8 mouse cellular contexts compared by ENCODE assay signal in genomic region chr12:4080311-4080710, GRCm38 (mm10). TPM values are rescaled to one million over a fixed set of nuclear protein-coding genes. Genes with fewer than 3 reads are reported as not detected.
DNase-seq lines count a peak whose midpoint lies in the region; ATAC-seq and TF ChIP-seq lines count a peak whose summit lies in the region.

No protein-coding gene starts in this region.

- no peaks in the 10 kb centered on the region for H3K27me3 ChIP-seq in hindbrain, embryonic 14.5 days (ENCODE audit: control insufficient read depth, insufficient read depth, low read length)
- H3K27me3 ChIP-seq in hindbrain, embryonic 13.5 days: peaks cover 4% of the 10 kb centered on the region; the same call in 1 of the 2 replicates

- no peak overlapping the region for H3K9ac ChIP-seq in hindbrain, embryonic 14.5 days
- H3K9ac ChIP-seq in hindbrain, embryonic 13.5 days: no peak overlapping the region; the same call in 1 of the 2 replicates

- intact Hi-C loops in heart, postnatal 36 days (cut with DNase I): loop anchor here (1.0 to 10.0 kb wide), 3 partner anchors 97 to 416 kb away; no protein-coding TSS in a partner anchor
- intact Hi-C loops in left cerebral cortex, postnatal 25 days (cut with DNase I): loop anchor here (1.0 to 5.0 kb wide), 5 partner anchors 42 to 418 kb away; partner anchors contain the start of gene Efr3b

- H3K4me1 ChIP-seq in hindbrain, embryonic 14.5 days (replicated peaks; ENCODE audit: control insufficient read depth, insufficient read depth, low read length): peaks cover 7% of the 10 kb centered on the region; the same call in 1 of the 2 replicates
- H3K4me1 ChIP-seq in hindbrain, embryonic 13.5 days (replicated peaks): peaks cover 19% of the 10 kb centered on the region
- H3K4me1 ChIP-seq in cortical plate, adult 2 months (ENCODE audit: control insufficient read depth, insufficient read depth, low read length): peaks cover under 1% of the 10 kb centered on the region

- ATAC-seq in hindbrain, embryonic 14.5 days (ENCODE audit: low FRiP score): no peak
- no peak for ATAC-seq in hindbrain, embryonic 13.5 days (ENCODE audit: low FRiP score)

- H3K9me3 ChIP-seq in hindbrain, embryonic 14.5 days (ENCODE audit: control insufficient read depth, low read length): no peaks in the 10 kb centered on the region
- H3K9me3 ChIP-seq in hindbrain, embryonic 13.5 days: no peaks in the 10 kb centered on the region

- H3K36me3 ChIP-seq in hindbrain, embryonic 14.5 days (replicated peaks; ENCODE audit: control insufficient read depth, insufficient read depth): no peaks in the 10 kb centered on the region
- no peaks in the 10 kb centered on the region for H3K36me3 ChIP-seq in hindbrain, embryonic 13.5 days

- no peak overlapping the region for H3K4me2 ChIP-seq in hindbrain, embryonic 14.5 days (replicated peaks)
- H3K4me2 ChIP-seq in hindbrain, embryonic 13.5 days: no peak overlapping the region

- no peak for TF ChIP-seq POLR2A in cortical plate, adult 2 months (IDR thresholded peaks at IDR 0.05; ENCODE audit: extremely low read depth, insufficient read depth, low read length)

- H3K27ac ChIP-seq in hindbrain, embryonic 14.5 days: no peak overlapping the region
- no peak overlapping the region for H3K27ac ChIP-seq in hindbrain, embryonic 13.5 days
- no peak overlapping the region for H3K27ac ChIP-seq in cortical plate, adult 2 months (ENCODE audit: insufficient read depth, low read length)

- DNase-seq in hindbrain, embryonic 14.5 days (ENCODE audit: low spot score): peak; percentile 92
- DNase-seq in adipocyte (ENCODE audit: low spot score): peak; percentile 84
- peak; percentile 82 to 90 for DNase-seq in heart, postnatal 36 days
- DNase-seq in left cerebral cortex, postnatal 25 days (ENCODE audit: low spot score in 2 of 2): peak; percentile 84 to 90
- peak; percentile 74 for DNase-seq in ovary, postnatal 10 days (ENCODE audit: low spot score)
- peak; percentile 82 for DNase-seq in thymus, postnatal 0 days (ENCODE audit: low spot score)

- H3K4me3 ChIP-seq in hindbrain, embryonic 14.5 days (replicated peaks; ENCODE audit: low read length): no peak overlapping the region
- no peak overlapping the region for H3K4me3 ChIP-seq in hindbrain, embryonic 13.5 days
- H3K4me3 ChIP-seq in cortical plate, adult 2 months (ENCODE audit: insufficient read depth, low read length): no peak overlapping the region

- 2% methylated on average over 2 of the region's 2 CpGs for WGBS in hindbrain, embryonic 14.5 days
- WGBS in hindbrain, embryonic 13.5 days: 2% methylated on average over 2 of the region's 2 CpGs

- TF ChIP-seq CTCF in cortical plate, adult 2 months (IDR thresholded peaks at IDR 0.05; ENCODE audit: extremely low read depth, insufficient read depth, low read length): peak; percentile 82

RNA-seq across cellular contexts. Expression of gene Dnajc27, which starts 2.1 kb away (rescaled TPM):
- 21.8 and 23.7 TPM in 2 replicates for polyA plus RNA-seq in hindbrain, embryonic 14.5 days (2014; fragmentation: Nextera tagmentation; extraction: Ambion mirVana)
- 14.7 and 14.8 TPM in 2 replicates for polyA plus RNA-seq in hindbrain, embryonic 13.5 days (2015; fragmentation: Nextera tagmentation; extraction: Ambion mirVana)
- 82.4 and 87.4 TPM in 2 replicates for polyA plus RNA-seq in cortical plate, adult 2 months (2012; rRNA removed)
- 1 to 10 TPM; 6.5 to 8.3 TPM for total RNA-seq in heart, postnatal 36 days (2021)
- total RNA-seq in left cerebral cortex, postnatal 25 days (2021): 10 to 100 TPM; 95.2 to 96.9 TPM
- polyA plus RNA-seq in thymus, postnatal 0 days (2015; fragmentation: Nextera tagmentation; extraction: Ambion mirVana): 3.4 and 4.0 TPM in 2 replicates

RNA-seq across cellular contexts. Expression of gene Efr3b, which starts 41.6 kb away (rescaled TPM):
- polyA plus RNA-seq in hindbrain, embryonic 14.5 days (2014; fragmentation: Nextera tagmentation; extraction: Ambion mirVana): 35.9 and 36.7 TPM in 2 replicates
- polyA plus RNA-seq in hindbrain, embryonic 13.5 days (2015; fragmentation: Nextera tagmentation; extraction: Ambion mirVana): 36.2 and 38.2 TPM in 2 replicates
- polyA plus RNA-seq in cortical plate, adult 2 months (2012; rRNA removed): 70.3 and 74.8 TPM in 2 replicates
- total RNA-seq in heart, postnatal 36 days (2021): 1 to 10 TPM; 6.3 to 6.4 TPM
- 100 to 1,000 TPM in 1 of 2 experiments, 10 to 100 TPM in 1; 97.7 to 102 TPM for total RNA-seq in left cerebral cortex, postnatal 25 days (2021)
- 0.65 and 0.77 TPM in 2 replicates for polyA plus RNA-seq in thymus, postnatal 0 days (2015; fragmentation: Nextera tagmentation; extraction: Ambion mirVana)

RNA-seq across cellular contexts. Expression of gene Adcy3, which starts 52.6 kb away (rescaled TPM):
- polyA plus RNA-seq in hindbrain, embryonic 14.5 days (2014; fragmentation: Nextera tagmentation; extraction: Ambion mirVana): 12.1 and 12.6 TPM in 2 replicates
- 7.0 and 7.1 TPM in 2 replicates for polyA plus RNA-seq in hindbrain, embryonic 13.5 days (2015; fragmentation: Nextera tagmentation; extraction: Ambion mirVana)
- polyA plus RNA-seq in cortical plate, adult 2 months (2012; rRNA removed): 25.1 and 27.1 TPM in 2 replicates
- total RNA-seq in heart, postnatal 36 days (2021): 1 to 10 TPM; 3.1 to 4.0 TPM
- 10 to 100 TPM; 52.4 to 54.1 TPM for total RNA-seq in left cerebral cortex, postnatal 25 days (2021)
- 6.3 and 6.8 TPM in 2 replicates for polyA plus RNA-seq in thymus, postnatal 0 days (2015; fragmentation: Nextera tagmentation; extraction: Ambion mirVana)

Comparison
In these comparisons a context has a peak if more than half of its experiments do, and no peak if none do; other contexts are left out.
1. RNA of gene Efr3b, which starts 41.6 kb away (polyA plus RNA-seq): 70.3 to 74.8 TPM in cortical plate, adult 2 months, 36.2 to 38.2 TPM in hindbrain, embryonic 13.5 days and 35.9 to 36.7 TPM in hindbrain, embryonic 14.5 days; 0.65 to 0.77 TPM in thymus, postnatal 0 days; every median in the first group is over 10 times any median in the second.
2. Peak in every context shown above with its lines, with median percentiles within 50 percentile points of each other: DNase-seq.